In genomic region chr17:26676252-26676615, GRCm38 (mm10) we compare ENCODE assay signal across 8 mouse cellular contexts. TPM values are rescaled to one million over a fixed set of nuclear protein-coding genes. Genes with fewer than 3 reads are reported as not detected.
DNase-seq lines count a peak whose midpoint lies in the region; ATAC-seq and TF ChIP-seq lines count a peak whose summit lies in the region.

No protein-coding gene starts in this region.

- ATAC-seq in G1E (ENCODE audit: extremely low read depth, insufficient number of reproducible peaks, low FRiP score, poor library complexity, severe bottlenecking): peak; percentile 76
- ATAC-seq in forebrain, postnatal 0 days: peak; percentile 95
- peak; percentile 92 to 93 for ATAC-seq in hematopoietic stem cell, adult 5-6 weeks (replicated peaks in 1 of 2; ENCODE audit: insufficient read depth in 1 of 2, low FRiP score in 2 of 2, low TSS enrichment in 1 of 2, low read depth in 1 of 2, poor library complexity in 2 of 2, severe bottlenecking in 2 of 2)
- peak; percentile 97 for ATAC-seq in lung, embryonic 16.5 days (ENCODE audit: low read depth)

- peak overlapping the region; percentile 67 for H3K4me2 ChIP-seq in forebrain, postnatal 0 days (ENCODE audit: low read depth)
- peak overlapping the region; percentile 72 for H3K4me2 ChIP-seq in lung, embryonic 16.5 days (ENCODE audit: low read depth, low read length)

- H3K9me3 ChIP-seq in G1E (replicated peaks): peaks cover 2% of the 10 kb centered on the region
- H3K9me3 ChIP-seq in forebrain, postnatal 0 days (ENCODE audit: low read length): no peaks in the 10 kb centered on the region
- no peaks in the 10 kb centered on the region; the same call in 1 of the 2 replicates for H3K9me3 ChIP-seq in lung, embryonic 16.5 days (ENCODE audit: control insufficient read depth, low read length)

- H3K36me3 ChIP-seq in G1E (replicated peaks): peaks cover 25% of the 10 kb centered on the region
- H3K36me3 ChIP-seq in forebrain, postnatal 0 days (ENCODE audit: insufficient read depth): 0 out of 2 replicates have a peak, but pooled peaks cover 2% of the 10 kb centered on the region
- no peaks in the 10 kb centered on the region for H3K36me3 ChIP-seq in lung, embryonic 16.5 days (ENCODE audit: control insufficient read depth, insufficient read depth, low read length)

- no peak for TF ChIP-seq CTCF in G1E (IDR thresholded peaks at IDR 0.05; ENCODE audit: low read depth, low read length)
- no peak for TF ChIP-seq CTCF in forebrain, postnatal 0 days (IDR thresholded peaks at IDR 0.05; ENCODE audit: low read depth)

- peaks cover 59% of the 10 kb centered on the region for H3K4me1 ChIP-seq in G1E (ENCODE audit: insufficient read depth, low read depth, low read length)
- peaks cover 11% of the 10 kb centered on the region for H3K4me1 ChIP-seq in forebrain, postnatal 0 days (ENCODE audit: insufficient read depth)
- peaks cover 13% of the 10 kb centered on the region for H3K4me1 ChIP-seq in lung, embryonic 16.5 days (replicated peaks; ENCODE audit: control insufficient read depth, insufficient read depth, low read length)

- H3K4me3 ChIP-seq in G1E (ENCODE audit: low read depth, low read length): peak overlapping the region; percentile 94
- peak overlapping the region; percentile 89 for H3K4me3 ChIP-seq in forebrain, postnatal 0 days (ENCODE audit: low read depth, low read length)
- peak overlapping the region; percentile 90 for H3K4me3 ChIP-seq in lung, embryonic 16.5 days (ENCODE audit: low read length)

- peaks cover 1% of the 10 kb centered on the region; the same call in 1 of the 2 replicates for H3K27me3 ChIP-seq in G1E (ENCODE audit: insufficient read depth, low read length)
- H3K27me3 ChIP-seq in forebrain, postnatal 0 days (ENCODE audit: insufficient read depth, low read length): no peaks in the 10 kb centered on the region; the same call in 1 of the 2 replicates
- no peaks in the 10 kb centered on the region for H3K27me3 ChIP-seq in lung, embryonic 16.5 days (ENCODE audit: control insufficient read depth, insufficient read depth, low read depth, low read length)

- under 1% methylated on average over 30 of the region's 30 CpGs for WGBS in forebrain, postnatal 0 days
- WGBS in lung, embryonic 16.5 days: under 1% methylated on average over 30 of the region's 30 CpGs

- peak overlapping the region; percentile 95 for H3K27ac ChIP-seq in forebrain, postnatal 0 days (ENCODE audit: low read depth, low read length)
- H3K27ac ChIP-seq in lung, embryonic 16.5 days (ENCODE audit: low read length): peak overlapping the region; percentile 89

- peak overlapping the region; percentile 91 for H3K9ac ChIP-seq in forebrain, postnatal 0 days
- H3K9ac ChIP-seq in lung, embryonic 16.5 days (ENCODE audit: low read length): peak overlapping the region; percentile 86

- DNase-seq in G1E (ENCODE audit: low spot score): peak; percentile 58
- peak; percentile 93 to 94 for DNase-seq in cerebellum, adult 18-20 months
- DNase-seq in forebrain, postnatal 0 days: peak; percentile 94
- peak; percentile 71 for DNase-seq in layer of hippocampus, adult 9-10 months (ENCODE audit: low spot score)
- DNase-seq in ovary, postnatal 10 days (ENCODE audit: low spot score): peak; percentile 81
- DNase-seq in thymus, postnatal 10 days (ENCODE audit: low spot score in 2 of 2): peak; percentile 85 to 88

RNA-seq across cellular contexts. Expression of gene Atp6v0e, which starts 13.2 kb away (rescaled TPM):
- total RNA-seq in G1E (2014; fragmentation: Nextera tagmentation) (115 and 117 TPM in 2 replicates), G1E (2017) (325 and 357 TPM in 2 replicates)
- polyA plus RNA-seq in G1E (2012): 7.6 and 9.6 TPM in 2 replicates
- total RNA-seq in forebrain, postnatal 0 days (2014; rRNA removed): 60.2 and 71.9 TPM in 2 replicates
- 106 and 139 TPM in 2 replicates for polyA plus RNA-seq in forebrain, postnatal 0 days (2015; fragmentation: Nextera tagmentation; extraction: Ambion mirVana)
- 208 and 248 TPM in 2 replicates for total RNA-seq in hematopoietic stem cell, adult 5-6 weeks (2017)
- 186 and 203 TPM in 2 replicates for polyA plus RNA-seq in lung, embryonic 16.5 days (2015; fragmentation: Nextera tagmentation; extraction: Ambion mirVana)

RNA-seq across cellular contexts. Expression of gene Crebrf, which starts 39.2 kb away (rescaled TPM):
- 66.3 and 72.2 TPM in 2 replicates for total RNA-seq in G1E (2014; fragmentation: Nextera tagmentation)
- total RNA-seq in G1E (2017): 49.4 and 51.3 TPM in 2 replicates
- polyA plus RNA-seq in G1E (2012): 1.6 TPM in 2 replicates
- 26.0 and 31.4 TPM in 2 replicates for total RNA-seq in forebrain, postnatal 0 days (2014; rRNA removed)
- 7.2 and 11.0 TPM in 2 replicates for polyA plus RNA-seq in forebrain, postnatal 0 days (2015; fragmentation: Nextera tagmentation; extraction: Ambion mirVana)
- total RNA-seq in hematopoietic stem cell, adult 5-6 weeks (2017): 45.1 and 66.0 TPM in 2 replicates
- 8.9 and 11.6 TPM in 2 replicates for polyA plus RNA-seq in lung, embryonic 16.5 days (2015; fragmentation: Nextera tagmentation; extraction: Ambion mirVana)

Comparison
In these comparisons a context has a peak if more than half of its experiments do, and no peak if none do; other contexts are left out.
1. Peak in every context shown above with its lines: DNase-seq, ATAC-seq, H3K4me3 ChIP-seq and H3K27ac ChIP-seq.